Mouse (Mus musculus): Measurements from ENCODE around the gene Shisa3. TPM values are rescaled to one million over a fixed set of nuclear protein-coding genes. Genes with fewer than 3 reads are reported as not detected.

The Shisa3 gene
- 2.0 and 2.4 TPM in 2 replicates for polyA plus RNA-seq (2014; fragmentation: Nextera tagmentation; extraction: Ambion mirVana)

GRCm38 (mm10) chr5:67607804-67608673 lies at the start of gene Shisa3:
Gene Shisa3 (plus strand): TSS chr5:67607882.
- H3K4me2 ChIP-seq, result peak within 1 kb of the TSS; percentile 83
- no peak within 1 kb of the TSS for H3K27ac ChIP-seq (ENCODE audit: low read depth, low read length)
- peaks cover 57% of the 10 kb centered on the region for H3K27me3 ChIP-seq (ENCODE audit: control insufficient read depth, insufficient read depth, low read length)
- 1% methylated on average over 85 of the region's 86 CpGs for WGBS (ENCODE audit: insufficient replicate concordance)
- peak within 1 kb of the TSS; percentile 43 for H3K4me3 ChIP-seq (ENCODE audit: low read depth, low read length)
- peak within 1 kb of the TSS; percentile 34; the same call in 1 of the 2 replicates for H3K9ac ChIP-seq (ENCODE audit: low read depth, low read length)
- ATAC-seq (replicated peaks; ENCODE audit: insufficient number of reproducible peaks, low FRiP score, low TSS enrichment), result peak; percentile 63
- H3K4me1 ChIP-seq (ENCODE audit: control insufficient read depth, insufficient read depth, low read length), result peaks cover 4% of the 10 kb centered on the region; the same call in 1 of the 2 replicates
- no peaks in the 10 kb centered on the region for H3K9me3 ChIP-seq (replicated peaks; ENCODE audit: control insufficient read depth, low read length)
- no peaks in the 10 kb centered on the region for H3K36me3 ChIP-seq (ENCODE audit: control insufficient read depth, insufficient read depth, low read length)

- ATAC-seq (replicated peaks; ENCODE audit: insufficient number of reproducible peaks, low FRiP score, low TSS enrichment), result no peak
- Histone ChIP-seq H3K4me1 (ENCODE audit: control insufficient read depth, insufficient read depth, low read length) (no peaks in the 10 kb centered on the region), H3K9me3 (replicated peaks; ENCODE audit: control insufficient read depth, low read length) (no peaks in the 10 kb centered on the region), H3K27me3 (ENCODE audit: control insufficient read depth, insufficient read depth, low read length) (no peaks in the 10 kb centered on the region), H3K36me3 (ENCODE audit: control insufficient read depth, insufficient read depth, low read length) (no peaks in the 10 kb centered on the region), H3K4me2 (no peak overlapping the region), H3K27ac (ENCODE audit: low read depth, low read length) (no peak overlapping the region), H3K4me3 (ENCODE audit: low read depth, low read length) (no peak overlapping the region), H3K9ac (ENCODE audit: low read depth, low read length) (no peak overlapping the region)
- 73% methylated on average over 4 of the region's 4 CpGs for WGBS (ENCODE audit: insufficient replicate concordance)
These were observed 49.0 kb upstream of the Shisa3 start for GRCm38 (mm10) chr5:67558644-67559043.

GRCm38 (mm10) chr5:67559063-67559462 lies 48.6 kb upstream of the Shisa3 start:
- Histone ChIP-seq H3K36me3 (ENCODE audit: control insufficient read depth, insufficient read depth, low read length) (no peaks in the 10 kb centered on the region), H3K4me2 (no peak overlapping the region), H3K4me3 (ENCODE audit: low read depth, low read length) (no peak overlapping the region), H3K9me3 (replicated peaks; ENCODE audit: control insufficient read depth, low read length) (no peaks in the 10 kb centered on the region), H3K4me1 (ENCODE audit: control insufficient read depth, insufficient read depth, low read length) (no peaks in the 10 kb centered on the region), H3K27me3 (ENCODE audit: control insufficient read depth, insufficient read depth, low read length) (no peaks in the 10 kb centered on the region), H3K9ac (ENCODE audit: low read depth, low read length) (no peak overlapping the region), H3K27ac (ENCODE audit: low read depth, low read length) (no peak overlapping the region)
- 72% methylated on average over 3 of the region's 3 CpGs for WGBS (ENCODE audit: insufficient replicate concordance)
- ATAC-seq (replicated peaks; ENCODE audit: insufficient number of reproducible peaks, low FRiP score, low TSS enrichment), result no peak

- Histone ChIP-seq H3K27ac (ENCODE audit: low read depth, low read length) (no peak overlapping the region), H3K27me3 (ENCODE audit: control insufficient read depth, insufficient read depth, low read length) (no peaks in the 10 kb centered on the region), H3K4me2 (no peak overlapping the region), H3K4me1 (ENCODE audit: control insufficient read depth, insufficient read depth, low read length) (no peaks in the 10 kb centered on the region), H3K9me3 (replicated peaks; ENCODE audit: control insufficient read depth, low read length) (no peaks in the 10 kb centered on the region), H3K36me3 (ENCODE audit: control insufficient read depth, insufficient read depth, low read length) (no peaks in the 10 kb centered on the region), H3K4me3 (ENCODE audit: low read depth, low read length) (no peak overlapping the region), H3K9ac (ENCODE audit: low read depth, low read length) (no peak overlapping the region)
- WGBS (ENCODE audit: insufficient replicate concordance), result 50% methylated on average over 6 of the region's 6 CpGs
- ATAC-seq (replicated peaks; ENCODE audit: insufficient number of reproducible peaks, low FRiP score, low TSS enrichment), result no peak
These were observed 35.0 kb upstream of the Shisa3 start for GRCm38 (mm10) chr5:67572552-67573155.

GRCm38 (mm10) chr5:67574039-67574438 lies 33.6 kb upstream of the Shisa3 start:
- no peak for ATAC-seq (replicated peaks; ENCODE audit: insufficient number of reproducible peaks, low FRiP score, low TSS enrichment)
- 68% methylated on average over 9 of the region's 9 CpGs for WGBS (ENCODE audit: insufficient replicate concordance)

GRCm38 (mm10) chr5:67575705-67576104 lies 32.0 kb upstream of the Shisa3 start:
- 82% methylated on average over 2 of the region's 2 CpGs for WGBS (ENCODE audit: insufficient replicate concordance)

More at GRCm38 (mm10) chr5:67574039-67574438, 33.6 kb upstream of the Shisa3 start:
- H3K36me3 ChIP-seq (ENCODE audit: control insufficient read depth, insufficient read depth, low read length), result no peaks in the 10 kb centered on the region
- H3K9ac ChIP-seq (ENCODE audit: low read depth, low read length), result no peak overlapping the region
- no peak overlapping the region for H3K27ac ChIP-seq (ENCODE audit: low read depth, low read length)
- H3K4me1 ChIP-seq (ENCODE audit: control insufficient read depth, insufficient read depth, low read length), result no peaks in the 10 kb centered on the region
- H3K9me3 ChIP-seq (replicated peaks; ENCODE audit: control insufficient read depth, low read length), result no peaks in the 10 kb centered on the region
- H3K4me3 ChIP-seq (ENCODE audit: low read depth, low read length), result no peak overlapping the region
- no peak overlapping the region for H3K4me2 ChIP-seq
- no peaks in the 10 kb centered on the region for H3K27me3 ChIP-seq (ENCODE audit: control insufficient read depth, insufficient read depth, low read length)

GRCm38 (mm10) chr5:67579725-67580633 lies 27.7 kb upstream of the Shisa3 start:
- Histone ChIP-seq H3K27ac (ENCODE audit: low read depth, low read length) (no peak overlapping the region), H3K27me3 (ENCODE audit: control insufficient read depth, insufficient read depth, low read length) (no peaks in the 10 kb centered on the region), H3K9ac (ENCODE audit: low read depth, low read length) (no peak overlapping the region), H3K9me3 (replicated peaks; ENCODE audit: control insufficient read depth, low read length) (no peaks in the 10 kb centered on the region), H3K4me3 (ENCODE audit: low read depth, low read length) (no peak overlapping the region), H3K36me3 (ENCODE audit: control insufficient read depth, insufficient read depth, low read length) (no peaks in the 10 kb centered on the region), H3K4me2 (no peak overlapping the region), H3K4me1 (ENCODE audit: control insufficient read depth, insufficient read depth, low read length) (no peaks in the 10 kb centered on the region)
- 45% methylated on average over 6 of the region's 6 CpGs for WGBS (ENCODE audit: insufficient replicate concordance)
- ATAC-seq (replicated peaks; ENCODE audit: insufficient number of reproducible peaks, low FRiP score, low TSS enrichment), result no peak

More at GRCm38 (mm10) chr5:67575705-67576104, 32.0 kb upstream of the Shisa3 start:
- Histone ChIP-seq H3K4me2 (no peak overlapping the region), H3K4me3 (ENCODE audit: low read depth, low read length) (no peak overlapping the region), H3K4me1 (ENCODE audit: control insufficient read depth, insufficient read depth, low read length) (no peaks in the 10 kb centered on the region), H3K9ac (ENCODE audit: low read depth, low read length) (no peak overlapping the region), H3K27ac (ENCODE audit: low read depth, low read length) (no peak overlapping the region), H3K36me3 (ENCODE audit: control insufficient read depth, insufficient read depth, low read length) (no peaks in the 10 kb centered on the region), H3K27me3 (ENCODE audit: control insufficient read depth, insufficient read depth, low read length) (no peaks in the 10 kb centered on the region), H3K9me3 (replicated peaks; ENCODE audit: control insufficient read depth, low read length) (no peaks in the 10 kb centered on the region)
- no peak for ATAC-seq (replicated peaks; ENCODE audit: insufficient number of reproducible peaks, low FRiP score, low TSS enrichment)

GRCm38 (mm10) chr5:67595070-67595469 lies 12.6 kb upstream of the Shisa3 start:
- WGBS (ENCODE audit: insufficient replicate concordance), result 63% methylated on average over 1 of the region's 1 CpGs
- Histone ChIP-seq H3K27me3 (ENCODE audit: control insufficient read depth, insufficient read depth, low read length) (no peaks in the 10 kb centered on the region), H3K4me2 (no peak overlapping the region), H3K27ac (ENCODE audit: low read depth, low read length) (no peak overlapping the region), H3K36me3 (ENCODE audit: control insufficient read depth, insufficient read depth, low read length) (no peaks in the 10 kb centered on the region), H3K4me3 (ENCODE audit: low read depth, low read length) (no peak overlapping the region), H3K9ac (ENCODE audit: low read depth, low read length) (no peak overlapping the region), H3K4me1 (ENCODE audit: control insufficient read depth, insufficient read depth, low read length) (no peaks in the 10 kb centered on the region), H3K9me3 (replicated peaks; ENCODE audit: control insufficient read depth, low read length) (no peaks in the 10 kb centered on the region)
- ATAC-seq (replicated peaks; ENCODE audit: insufficient number of reproducible peaks, low FRiP score, low TSS enrichment), result no peak

All from heart, embryonic 11.5 days (tissue).